ENCODE assay signal across 27 mouse cellular contexts in genomic region chr8:64238645-64239044, GRCm38 (mm10). TPM values are rescaled to one million over a fixed set of nuclear protein-coding genes. Genes with fewer than 3 reads are reported as not detected.
DNase-seq lines count a peak whose midpoint lies in the region; ATAC-seq lines count a peak whose summit lies in the region.
"Had no signal": no experiment of that assay in that cellular context is flagged by ENCODE, and none has a peak within 500 bp of the region (broad histone marks: within the 10 kb centered on the region; RNA-seq: fewer than 3 reads in every experiment).

No protein-coding gene starts in this region.

- WGBS in forebrain, embryonic 14.5 days = 75% methylated on average over 2 of the region's 2 CpGs
- 88% methylated on average over 2 of the region's 2 CpGs for WGBS in forebrain, embryonic 11.5 days

- H3K9me3 ChIP-seq in forebrain, embryonic 14.5 days (replicated peaks; ENCODE audit: control insufficient read depth, low read length) = no peaks in the 10 kb centered on the region
- no peaks in the 10 kb centered on the region for H3K9me3 ChIP-seq in forebrain, embryonic 11.5 days (ENCODE audit: control insufficient read depth, low read length)
- H3K9me3 ChIP-seq: embryonic facial prominence, embryonic 12.5 days; embryonic facial prominence, embryonic 15.5 days; forebrain, embryonic 12.5 days; heart, embryonic 12.5 days; heart, embryonic 15.5 days; hindbrain, embryonic 12.5 days; hindbrain, embryonic 15.5 days; intestine, embryonic 15.5 days had no signal

- ATAC-seq in forebrain, embryonic 14.5 days = no peak
- no peak for ATAC-seq in forebrain, embryonic 11.5 days (replicated peaks; ENCODE audit: low FRiP score)
- ATAC-seq: activated CD4-positive, CD25-positive, alpha-beta regulatory T cell, adult 4 months; forebrain, embryonic 16.5 days; intestine, embryonic 15.5 days had no signal

- H3K4me1 ChIP-seq in forebrain, embryonic 14.5 days (ENCODE audit: control insufficient read depth, insufficient read depth, low read length) = no peaks in the 10 kb centered on the region
- no peaks in the 10 kb centered on the region for H3K4me1 ChIP-seq in forebrain, embryonic 11.5 days (replicated peaks; ENCODE audit: control insufficient read depth, insufficient read depth, low read length)
- H3K4me1 ChIP-seq: embryonic facial prominence, embryonic 12.5 days; embryonic facial prominence, embryonic 15.5 days; forebrain, embryonic 12.5 days; heart, embryonic 12.5 days; heart, embryonic 15.5 days; hindbrain, embryonic 12.5 days; hindbrain, embryonic 15.5 days; intestine, embryonic 15.5 days had no signal

- intact Hi-C loops in left cerebral cortex, postnatal 4 days (cut with DNase I) = no loop called here
- intact Hi-C loops in left cerebral cortex, postnatal 36 days (cut with DNase I) = no loop called here

- no peaks in the 10 kb centered on the region for H3K27me3 ChIP-seq in forebrain, embryonic 14.5 days (replicated peaks; ENCODE audit: control insufficient read depth, insufficient read depth, low read length)
- H3K27me3 ChIP-seq in forebrain, embryonic 11.5 days (ENCODE audit: control insufficient read depth, insufficient read depth, low read length) = no peaks in the 10 kb centered on the region
- H3K27me3 ChIP-seq: embryonic facial prominence, embryonic 12.5 days; embryonic facial prominence, embryonic 15.5 days; forebrain, embryonic 12.5 days; heart, embryonic 12.5 days; heart, embryonic 15.5 days; hindbrain, embryonic 12.5 days; hindbrain, embryonic 15.5 days; intestine, embryonic 15.5 days had no signal

- peak; percentile 5 for DNase-seq in cerebellum, adult 9-10 months
- no peak for DNase-seq in cerebellum, adult 9-11 months
- peak; percentile 31 for DNase-seq in forebrain, embryonic 14.5 days (ENCODE audit: low spot score)
- DNase-seq in forebrain, embryonic 11.5 days (ENCODE audit: low spot score) = no peak
- peak; percentile 14 for DNase-seq in left cerebral cortex, postnatal 4 days
- no peak for DNase-seq in left cerebral cortex, postnatal 36 days (ENCODE audit: low spot score in 2 of 2)
- peak; percentile 18 for DNase-seq in retina, postnatal 1 day
- no peak for DNase-seq in retina, embryonic 14.5 days (ENCODE audit: low spot score)
- DNase-seq: adrenal gland, adult 8-10 months; adrenal gland, postnatal 25 days; cerebellum, adult 11 months; gastrocnemius, postnatal 14 days; heart, adult 18-20 months; heart, postnatal 14 days; heart, postnatal 4 days; kidney, adult 11 months had no signal

- H3K9ac ChIP-seq in forebrain, embryonic 14.5 days (ENCODE audit: low read length) = no peak overlapping the region
- H3K9ac ChIP-seq in forebrain, embryonic 11.5 days (ENCODE audit: low read length) = no peak overlapping the region
- H3K9ac ChIP-seq: embryonic facial prominence, embryonic 12.5 days; embryonic facial prominence, embryonic 15.5 days; forebrain, embryonic 12.5 days; heart, embryonic 12.5 days; heart, embryonic 15.5 days; hindbrain, embryonic 12.5 days; hindbrain, embryonic 15.5 days; intestine, embryonic 15.5 days had no signal

- no peak overlapping the region for H3K4me3 ChIP-seq in forebrain, embryonic 14.5 days (ENCODE audit: low read depth, low read length)
- no peak overlapping the region for H3K4me3 ChIP-seq in forebrain, embryonic 11.5 days (ENCODE audit: low read depth, low read length)
- H3K4me3 ChIP-seq: embryonic facial prominence, embryonic 12.5 days; embryonic facial prominence, embryonic 15.5 days; forebrain, embryonic 12.5 days; heart, embryonic 12.5 days; heart, embryonic 15.5 days; hindbrain, embryonic 12.5 days; hindbrain, embryonic 15.5 days; intestine, embryonic 15.5 days had no signal

- H3K36me3 ChIP-seq in forebrain, embryonic 14.5 days (ENCODE audit: control insufficient read depth, insufficient read depth, low read length) = no peaks in the 10 kb centered on the region
- no peaks in the 10 kb centered on the region for H3K36me3 ChIP-seq in forebrain, embryonic 11.5 days (ENCODE audit: control insufficient read depth, insufficient read depth, low read length)
- H3K36me3 ChIP-seq: embryonic facial prominence, embryonic 12.5 days; embryonic facial prominence, embryonic 15.5 days; forebrain, embryonic 12.5 days; heart, embryonic 12.5 days; heart, embryonic 15.5 days; hindbrain, embryonic 12.5 days; hindbrain, embryonic 15.5 days; intestine, embryonic 15.5 days had no signal

- H3K4me2 ChIP-seq in forebrain, embryonic 14.5 days (ENCODE audit: low read length) = no peak overlapping the region
- no peak overlapping the region for H3K4me2 ChIP-seq in forebrain, embryonic 11.5 days (ENCODE audit: low read depth, low read length, severe bottlenecking)
- H3K4me2 ChIP-seq: embryonic facial prominence, embryonic 12.5 days; embryonic facial prominence, embryonic 15.5 days; forebrain, embryonic 12.5 days; heart, embryonic 12.5 days; heart, embryonic 15.5 days; hindbrain, embryonic 12.5 days; hindbrain, embryonic 15.5 days; intestine, embryonic 15.5 days had no signal

- H3K27ac ChIP-seq in forebrain, embryonic 14.5 days (ENCODE audit: low read depth, low read length) = no peak overlapping the region
- H3K27ac ChIP-seq in forebrain, embryonic 11.5 days (ENCODE audit: low read depth, low read length) = no peak overlapping the region
- H3K27ac ChIP-seq: embryonic facial prominence, embryonic 12.5 days; embryonic facial prominence, embryonic 15.5 days; forebrain, embryonic 12.5 days; heart, embryonic 15.5 days; hindbrain, embryonic 12.5 days; hindbrain, embryonic 15.5 days; intestine, embryonic 15.5 days had no signal

RNA-seq across cellular contexts. Expression of gene Tll1, which starts 32.6 kb away (rescaled TPM):
- polyA plus RNA-seq in forebrain, embryonic 14.5 days (2014; fragmentation: Nextera tagmentation; extraction: Ambion mirVana) = 0.93 and 1.5 TPM in 2 replicates
- polyA plus RNA-seq in forebrain, embryonic 11.5 days (2014; fragmentation: Nextera tagmentation; extraction: Ambion mirVana) = 1.1 and 1.3 TPM in 2 replicates
- 1 to 10 TPM; 3.4 to 4.5 TPM for total RNA-seq in left cerebral cortex, postnatal 4 days (2021)
- total RNA-seq in left cerebral cortex, postnatal 36 days (2021) = 1 to 10 TPM; 2.1 to 3.4 TPM
- total RNA-seq: common myeloid progenitor, adult 5-6 weeks had no signal
- polyA plus RNA-seq: activated CD4-positive, CD25-positive, alpha-beta regulatory T cell, adult 4 months had no signal

Comparison
In these comparisons a context has a peak if more than half of its experiments do, and no peak if none do; other contexts are left out.
1. DNase-seq: peak in cerebellum, adult 9-10 months (single experiment), forebrain, embryonic 14.5 days (single experiment), left cerebral cortex, postnatal 4 days (single experiment) and retina, postnatal 1 day (single experiment); none in cerebellum, adult 9-11 months (single experiment), forebrain, embryonic 11.5 days (single experiment), left cerebral cortex, postnatal 36 days (0 of 2) and retina, embryonic 14.5 days (single experiment).